Mouse (Mus musculus) spleen, postnatal 14 days (tissue): ENCODE data around the gene Fmnl2.

Experiments used
- DNase-seq, 2 experiments: peaks; one replicate each; pipeline ENCODE4 v3.0.0; 2021 to 2022; ENCODE audit warnings: low spot score in 2 of 2

Fmnl2 gene

GRCm38 (mm10) chr2:53038253-53038652 is 180.6 kb downstream of the Fmnl2 start:
- DNase-seq = no peak

- no peak for DNase-seq
These were observed 181.1 kb downstream of the Fmnl2 start for GRCm38 (mm10) chr2:53038737-53039136.

GRCm38 (mm10) chr2:53047031-53047430 is 189.4 kb downstream of the Fmnl2 start:
- no peak for DNase-seq

GRCm38 (mm10) chr2:53047749-53048387 is 190.2 kb downstream of the Fmnl2 start:
- no peak for DNase-seq

- DNase-seq = no peak
These were observed 192.7 kb downstream of the Fmnl2 start for GRCm38 (mm10) chr2:53050376-53050775.

GRCm38 (mm10) chr2:53051502-53051901 is 193.8 kb downstream of the Fmnl2 start:
- DNase-seq = no peak

- no peak for DNase-seq
These were observed 196.1 kb downstream of the Fmnl2 start for GRCm38 (mm10) chr2:53053714-53054113.

GRCm38 (mm10) chr2:53056556-53056955 is 198.9 kb downstream of the Fmnl2 start:
- DNase-seq = no peak

GRCm38 (mm10) chr2:53057291-53057690 is 199.6 kb downstream of the Fmnl2 start:
- no peak for DNase-seq

GRCm38 (mm10) chr2:53061363-53062000 is 203.8 kb downstream of the Fmnl2 start:
- no peak for DNase-seq

GRCm38 (mm10) chr2:53066973-53067372 is 209.3 kb downstream of the Fmnl2 start:
- DNase-seq = no peak

GRCm38 (mm10) chr2:53070607-53071006 is 212.9 kb downstream of the Fmnl2 start:
- DNase-seq = no peak

GRCm38 (mm10) chr2:53079693-53080286 is 222.1 kb downstream of the Fmnl2 start:
- DNase-seq = no peak

- no peak for DNase-seq
These were observed 224.4 kb downstream of the Fmnl2 start for GRCm38 (mm10) chr2:53082045-53082444.

GRCm38 (mm10) chr2:53082501-53082900 is 224.8 kb downstream of the Fmnl2 start:
- DNase-seq = no peak

GRCm38 (mm10) chr2:53083241-53083640 is 225.6 kb downstream of the Fmnl2 start:
- no peak for DNase-seq

GRCm38 (mm10) chr2:53085617-53086202 is 228.1 kb downstream of the Fmnl2 start:
- DNase-seq = peak in 1 of 2 experiments; percentile 12

GRCm38 (mm10) chr2:53088744-53089143 is 231.1 kb downstream of the Fmnl2 start:
- no peak for DNase-seq

GRCm38 (mm10) chr2:53095031-53095430 is 237.4 kb downstream of the Fmnl2 start:
- DNase-seq = no peak

- no peak for DNase-seq
These were observed 237.8 kb downstream of the Fmnl2 start for GRCm38 (mm10) chr2:53095489-53095888.

GRCm38 (mm10) chr2:53100093-53100492 is 242.4 kb downstream of the Fmnl2 start:
- no peak for DNase-seq

GRCm38 (mm10) chr2:53101885-53102740 is 244.5 kb downstream of the Fmnl2 start:
- no peak for DNase-seq
